Mouse (Mus musculus) ES-Bruce4 (cell line): Measurements from ENCODE around the gene Tmem220. TPM values are rescaled to one million over a fixed set of nuclear protein-coding genes. Genes with fewer than 3 reads are reported as not detected.
A peak's percentile ranks its signal among the peaks of the same experiment; 100 is the strongest.

Source experiments
- H3K27ac ChIP-seq: 2 replicates; pipeline ENCODE4 v1.5.1; 2012; ENCODE audit warnings: low read length, inconsistent platforms; ENCODE audit not compliant: insufficient read depth
- H3K27me3 ChIP-seq: 2 replicates; pipeline ENCODE4 v1.6.1; 2012; ENCODE audit warnings: mild to moderate bottlenecking, low read length, inconsistent platforms; ENCODE audit not compliant: control insufficient read depth, poor library complexity, insufficient read depth, severe bottlenecking
- H3K36me3 ChIP-seq: 2 replicates; pipeline ENCODE4 v1.6.1; 2012; ENCODE audit warnings: inconsistent platforms, mild to moderate bottlenecking, low read length, moderate library complexity; ENCODE audit not compliant: control insufficient read depth, poor library complexity, insufficient read depth, severe bottlenecking
- H3K4me1 ChIP-seq: one replicate; pipeline ENCODE4 v1.8.1; 2011; ENCODE audit warnings: low read length; ENCODE audit not compliant: control insufficient read depth, insufficient read depth
- H3K4me3 ChIP-seq: 2 replicates; pipeline ENCODE4 v1.5.1; 2011; ENCODE audit warnings: low read depth, mild to moderate bottlenecking, low read length
- H3K9ac ChIP-seq: 2 replicates; pipeline ENCODE4 v1.6.1; 2012; ENCODE audit warnings: low read depth, mild to moderate bottlenecking, inconsistent platforms; ENCODE audit not compliant: poor library complexity, severe bottlenecking
- H3K9me3 ChIP-seq: replicated peaks from 2 replicates; pipeline ENCODE4 v1.6.1; 2012; ENCODE audit warnings: mild to moderate bottlenecking, low read length, inconsistent platforms; ENCODE audit not compliant: control insufficient read depth, poor library complexity, insufficient read depth, severe bottlenecking
- CTCF ChIP-seq: IDR thresholded peaks from one replicate; pipeline ENCODE4 v1.8.1; 2011; ENCODE audit warnings: low read depth, low read length
- EP300 ChIP-seq: IDR thresholded peaks from 2 replicates; pipeline ENCODE4 v1.6.1; 2011; ENCODE audit warnings: low read depth, low read length; ENCODE audit not compliant: insufficient read depth
- POLR2A ChIP-seq: IDR thresholded peaks from one replicate; pipeline ENCODE4 v1.8.1; 2011; ENCODE audit warnings: low read length; ENCODE audit not compliant: insufficient read depth
- polyA plus RNA-seq: library from polyadenylated mRNA; stranded (reverse); fragments of >200 nt; gene quantifications from 2 replicates; pipeline ENCODE4 v1.2.4, GENCODE M21; 2011; ENCODE audit warnings: low read depth; ENCODE audit not compliant: missing spikeins, insufficient read depth, insufficient read length

Tmem220 gene
- polyA plus RNA-seq, 1 experiment: 2.0 TPM

GRCm38 (mm10) chr11:67076781-67077180 lies 51.8 kb downstream of the Tmem220 start:
- Histone ChIP-seq H3K9ac (no peak overlapping the region), H3K36me3 (no peaks in the 10 kb centered on the region), H3K27me3 (no peaks in the 10 kb centered on the region; the same call in 1 of the 2 replicates), H3K9me3 (no peaks in the 10 kb centered on the region), H3K27ac (no peak overlapping the region), H3K4me1 (no peaks in the 10 kb centered on the region), H3K4me3 (no peak overlapping the region)
- TF ChIP-seq POLR2A (no peak), EP300 (no peak), CTCF (no peak)

DNA sequence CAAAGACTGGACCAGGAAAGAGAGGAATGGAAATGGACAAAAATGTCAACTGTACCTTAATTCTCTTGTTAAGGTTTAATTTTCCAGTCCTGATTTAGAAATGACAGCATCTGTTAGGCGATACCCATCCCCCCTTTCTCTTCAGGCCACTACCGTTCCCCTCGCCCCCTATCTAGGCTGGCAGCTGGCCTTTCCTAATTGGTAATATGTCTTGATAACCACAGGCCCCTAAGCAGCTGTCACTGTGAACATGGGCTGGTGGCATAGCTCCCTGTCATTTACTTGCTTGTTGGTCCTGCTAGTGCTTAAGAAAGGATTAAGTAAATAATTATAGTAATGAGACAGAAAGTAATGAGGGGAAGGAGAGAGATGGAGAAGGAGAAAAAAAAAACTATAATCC lies 52.5 kb downstream of the Tmem220 start:
- Histone ChIP-seq H3K27me3 (no peaks in the 10 kb centered on the region), H3K27ac (no peak overlapping the region), H3K4me3 (no peak overlapping the region), H3K9me3 (no peaks in the 10 kb centered on the region), H3K4me1 (no peaks in the 10 kb centered on the region), H3K9ac (no peak overlapping the region), H3K36me3 (no peaks in the 10 kb centered on the region)
- TF ChIP-seq EP300 (no peak), CTCF (no peak), POLR2A (no peak)

GRCm38 (mm10) chr11:67078000-67078399 lies 53.0 kb downstream of the Tmem220 start, which contains the start of gene Myh3:
Gene Myh3, plus strand, starts transcription at chr11:67078300.
- H3K36me3 ChIP-seq: no peaks in the 10 kb centered on the region
- H3K4me1 ChIP-seq: no peaks in the 10 kb centered on the region
- H3K9ac ChIP-seq: no peak within 1 kb of the TSS
- TF ChIP-seq CTCF: no peak
- no peak for TF ChIP-seq POLR2A
- H3K4me3 ChIP-seq: no peak within 1 kb of the TSS
- H3K27ac ChIP-seq: no peak within 1 kb of the TSS
- H3K9me3 ChIP-seq: no peaks in the 10 kb centered on the region
- H3K27me3 ChIP-seq: no peaks in the 10 kb centered on the region

DNA sequence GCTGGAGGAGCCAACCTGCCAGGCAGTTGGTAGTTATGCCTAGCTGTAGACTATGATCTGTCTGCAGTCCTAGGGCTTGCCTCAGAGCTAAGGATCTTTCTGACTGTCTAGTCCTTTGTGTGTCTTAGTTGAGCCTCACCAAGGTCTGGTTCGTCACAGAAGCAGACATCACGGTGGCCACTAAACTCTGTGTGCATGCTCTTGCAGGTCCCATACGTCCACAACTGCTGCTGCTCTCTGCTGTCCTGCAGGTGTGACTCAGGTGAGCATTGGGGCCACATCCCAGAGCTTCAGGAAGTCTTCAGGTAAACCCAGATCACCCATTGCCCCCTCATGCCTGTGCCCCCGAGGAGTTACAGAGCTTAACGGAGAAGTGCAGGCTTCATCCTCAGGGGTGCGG lies 53.9 kb downstream of the Tmem220 start:
- no peak overlapping the region for H3K9ac ChIP-seq

GRCm38 (mm10) chr11:67079740-67080139 lies 54.8 kb downstream of the Tmem220 start:
- Histone ChIP-seq H3K4me3 (no peak overlapping the region), H3K9me3 (no peaks in the 10 kb centered on the region), H3K27me3 (no peaks in the 10 kb centered on the region), H3K27ac (no peak overlapping the region), H3K9ac (no peak overlapping the region), H3K4me1 (no peaks in the 10 kb centered on the region), H3K36me3 (no peaks in the 10 kb centered on the region)
- TF ChIP-seq EP300: no peak
- no peak for TF ChIP-seq POLR2A
- no peak for TF ChIP-seq CTCF

More for the DNA sequence above, 53.9 kb downstream of the Tmem220 start:
- Histone ChIP-seq H3K9me3 (no peaks in the 10 kb centered on the region), H3K36me3 (no peaks in the 10 kb centered on the region), H3K27ac (no peak overlapping the region), H3K27me3 (no peaks in the 10 kb centered on the region), H3K4me1 (no peaks in the 10 kb centered on the region), H3K4me3 (no peak overlapping the region)
- TF ChIP-seq POLR2A (no peak), EP300 (no peak), CTCF (no peak)

DNA sequence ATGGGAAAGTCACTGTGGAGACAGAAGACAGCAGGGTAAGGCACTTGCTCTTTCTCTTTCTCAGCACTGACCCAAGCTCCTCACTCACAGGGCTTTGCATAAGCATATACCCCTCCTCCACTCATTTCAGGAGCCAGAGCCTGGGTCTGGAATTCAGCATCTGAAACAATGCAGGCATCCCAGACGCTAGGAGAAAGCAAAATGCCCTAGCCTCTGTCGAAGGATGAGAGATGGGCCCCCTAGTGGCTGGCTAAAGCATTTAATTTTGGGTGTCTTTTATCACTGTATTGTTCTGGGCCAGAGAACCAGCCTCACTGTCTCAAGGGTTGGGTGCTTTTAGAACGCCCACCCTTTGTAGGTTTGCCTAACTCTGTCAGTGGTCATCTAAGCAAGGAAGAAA lies 55.2 kb downstream of the Tmem220 start:
- H3K4me1 ChIP-seq: no peaks in the 10 kb centered on the region

More for the DNA sequence above, 55.2 kb downstream of the Tmem220 start:
- Histone ChIP-seq H3K36me3 (no peaks in the 10 kb centered on the region), H3K9me3 (no peaks in the 10 kb centered on the region), H3K4me3 (no peak overlapping the region), H3K27me3 (no peaks in the 10 kb centered on the region), H3K9ac (no peak overlapping the region), H3K27ac (no peak overlapping the region)
- peak; percentile 39 for TF ChIP-seq CTCF
- TF ChIP-seq EP300: no peak
- no peak for TF ChIP-seq POLR2A
